ENCODE assay signal across 11 mouse cellular contexts in the genomic region with DNA sequence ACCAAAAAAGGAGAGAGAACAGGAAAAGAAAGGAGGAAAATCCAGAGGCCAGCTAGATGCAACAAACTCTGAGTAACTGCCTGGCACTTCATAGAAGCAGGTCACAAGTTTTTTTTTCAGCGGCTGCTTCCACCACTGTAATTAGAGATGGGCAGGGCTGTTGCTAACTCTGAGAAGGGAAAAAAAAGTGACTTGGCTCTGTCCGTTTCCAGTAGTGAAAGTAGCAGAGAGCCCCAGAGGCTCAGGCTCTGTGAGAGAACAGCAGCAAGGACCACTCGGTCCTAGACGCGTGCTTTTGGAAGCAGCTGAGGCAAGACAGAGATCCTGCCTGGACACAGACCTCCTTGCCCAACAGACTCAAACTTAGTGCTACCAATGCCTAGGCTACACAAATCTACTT. TPM values are rescaled to one million over a fixed set of nuclear protein-coding genes. Genes with fewer than 3 reads are reported as not detected.
DNase-seq lines count a peak whose midpoint lies in the region; ATAC-seq and TF ChIP-seq lines count a peak whose summit lies in the region.
"Had no signal": no experiment of that assay in that cellular context is flagged by ENCODE, and none has a peak within 500 bp of the region (broad histone marks: within the 10 kb centered on the region; RNA-seq: fewer than 3 reads in every experiment).

No protein-coding gene starts in this region.

- WGBS in limb, embryonic 14.5 days, result 16% methylated on average over 5 of the region's 5 CpGs

- no peak for TF ChIP-seq POLR2A in limb, embryonic 14.5 days (IDR thresholded peaks at IDR 0.05; ENCODE audit: borderline replicate concordance, extremely low read depth, insufficient read depth, insufficient read length)

- peak; percentile 20 for DNase-seq in embryo, embryonic 10.5 days (ENCODE audit: low spot score)
- DNase-seq in embryo, embryonic 9.5 days (ENCODE audit: extremely low spot score), result no peak
- DNase-seq in kidney, postnatal 36 days, result peak; percentile 8 to 12
- no peak for DNase-seq in kidney, postnatal 4 days
- DNase-seq in gastrocnemius, postnatal 10 days, result peak; percentile 15
- peak; percentile 62 for DNase-seq in limb, embryonic 14.5 days (ENCODE audit: low spot score)
- DNase-seq in urinary bladder, adult 2 months (ENCODE audit: low spot score), result no peak
- DNase-seq in adrenal gland, postnatal 4 days (ENCODE audit: low spot score in 2 of 2), result no peak
- DNase-seq: cerebellum, adult 9-11 months; thymus, postnatal 14 days had no signal

- no peaks in the 10 kb centered on the region for H3K36me3 ChIP-seq in limb, embryonic 14.5 days (ENCODE audit: control insufficient read depth, insufficient read depth, low read length)

- H3K27me3 ChIP-seq in limb, embryonic 14.5 days (ENCODE audit: control insufficient read depth, insufficient read depth, low read length), result no peaks in the 10 kb centered on the region

- H3K9ac ChIP-seq in limb, embryonic 14.5 days (ENCODE audit: low read depth, low read length, severe bottlenecking), result no peak overlapping the region

- H3K4me2 ChIP-seq in limb, embryonic 14.5 days (replicated peaks; ENCODE audit: low read depth, low read length, severe bottlenecking), result no peak overlapping the region

- 0 out of 2 replicates have a peak, but pooled peaks cover 16% of the 10 kb centered on the region for H3K4me1 ChIP-seq in limb, embryonic 14.5 days (ENCODE audit: control insufficient read depth, insufficient read depth, low read length)

- H3K4me3 ChIP-seq in limb, embryonic 14.5 days (replicated peaks; ENCODE audit: low read length), result no peak overlapping the region

- no peaks in the 10 kb centered on the region for H3K9me3 ChIP-seq in limb, embryonic 14.5 days (ENCODE audit: control insufficient read depth, low read length)

- ATAC-seq in limb, embryonic 14.5 days (ENCODE audit: low FRiP score, low read depth), result no peak
- ATAC-seq: inflammation-experienced regulatory T-cells, adult 6 months had no signal

- H3K27ac ChIP-seq in limb, embryonic 14.5 days (replicated peaks; ENCODE audit: low read depth, low read length), result no peak overlapping the region

RNA-seq across cellular contexts. Expression of a gene that starts 6.7 kb away (rescaled TPM):
- total RNA-seq in gastrocnemius, postnatal 10 days (2021), result 1 to 10 TPM; 1.1 to 2.5 TPM
- 0.35 and 1.6 TPM in 2 replicates for polyA plus RNA-seq in limb, embryonic 14.5 days (2012; rRNA removed)
- polyA plus RNA-seq in limb, embryonic 14.5 days (2014; fragmentation: Nextera tagmentation; extraction: Ambion mirVana), result not detected in 2 replicates
- 0.17 and 0.62 TPM in 2 replicates for polyA plus RNA-seq in urinary bladder, adult 2 months (2012; rRNA removed)
- total RNA-seq in adrenal gland, postnatal 4 days (2021), result 100 to 1,000 TPM in 1 of 2 experiments, 1 to 10 TPM in 1; 7.8 to 315 TPM
- polyA plus RNA-seq: inflammation-experienced regulatory T-cells, adult 6 months had no signal

RNA-seq across cellular contexts. Expression of a gene that starts 7.3 kb away (rescaled TPM):
- total RNA-seq in gastrocnemius, postnatal 10 days (2021), result 10 to 100 TPM; 47.6 to 51.0 TPM
- polyA plus RNA-seq in limb, embryonic 14.5 days (2012; rRNA removed), result 9.7 and 16.3 TPM in 2 replicates
- 9.0 and 10.0 TPM in 2 replicates for polyA plus RNA-seq in limb, embryonic 14.5 days (2014; fragmentation: Nextera tagmentation; extraction: Ambion mirVana)
- 16.4 and 20.6 TPM in 2 replicates for polyA plus RNA-seq in urinary bladder, adult 2 months (2012; rRNA removed)
- total RNA-seq in adrenal gland, postnatal 4 days (2021), result 10 to 100 TPM; 10.9 to 18.1 TPM

Comparison
In these comparisons a context has a peak if more than half of its experiments do, and no peak if none do; other contexts are left out.
1. DNase-seq: peak in embryo, embryonic 10.5 days (single experiment), kidney, postnatal 36 days (2 of 2), gastrocnemius, postnatal 10 days (single experiment) and limb, embryonic 14.5 days (single experiment); none in embryo, embryonic 9.5 days (single experiment), kidney, postnatal 4 days (0 of 2), urinary bladder, adult 2 months (single experiment) and adrenal gland, postnatal 4 days (0 of 2).